Mouse (Mus musculus) kidney, embryonic 16.5 days (tissue): ENCODE measurements around the gene Gnl2. TPM values are rescaled to one million over a fixed set of nuclear protein-coding genes. Genes with fewer than 3 reads are reported as not detected.
A peak's percentile ranks its signal among the peaks of the same experiment; 100 is the strongest.

Experiments used
- ATAC-seq: fragments of 200-750 bp; cut with Nextera tagmentation; 2 replicates; pipeline ENCODE4 v1.8.0; 2017; ENCODE audit warnings: moderate TSS enrichment; ENCODE audit not compliant: low FRiP score, low TSS enrichment
- H3K27ac ChIP-seq: fragments of 300-500 bp; sonication (generic); 2 replicates; pipeline ENCODE4 v1.5.1; 2014; ENCODE audit warnings: low read length
- H3K27me3 ChIP-seq: fragments of 300-500 bp; sonication (generic); 2 replicates; pipeline ENCODE4 v1.6.1; 2014; ENCODE audit warnings: low read length, control low read depth, mixed read lengths; ENCODE audit not compliant: insufficient read depth
- H3K36me3 ChIP-seq: fragments of 300-500 bp; sonication (generic); 2 replicates; pipeline ENCODE4 v1.6.1; 2014; ENCODE audit warnings: low read length, control low read depth, mixed read lengths; ENCODE audit not compliant: insufficient read depth
- H3K4me1 ChIP-seq: fragments of 300-500 bp; sonication (generic); 2 replicates; pipeline ENCODE4 v1.6.1; 2014; ENCODE audit warnings: low read length, control low read depth, mixed read lengths; ENCODE audit not compliant: insufficient read depth
- H3K4me2 ChIP-seq: fragments of 300-500 bp; sonication (generic); replicated peaks from 2 replicates; pipeline ENCODE4 v1.6.1; 2014; ENCODE audit warnings: low read depth, low read length
- H3K4me3 ChIP-seq: fragments of 300-500 bp; sonication (generic); 2 replicates; pipeline ENCODE4 v1.5.1; 2014; ENCODE audit warnings: mild to moderate bottlenecking, low read length
- H3K9ac ChIP-seq: fragments of 300-500 bp; sonication (generic); replicated peaks from 2 replicates; pipeline ENCODE4 v1.6.1; 2014; ENCODE audit warnings: low read length
- H3K9me3 ChIP-seq: fragments of 300-500 bp; sonication (generic); 2 replicates; pipeline ENCODE4 v1.6.1; 2016; ENCODE audit warnings: low read length, control low read depth
- WGBS: fragments of 180-500 bp; shearing (Covaris S2); extraction: QIAGEN DNeasy Blood & Tissue Kit; methylation state at CpG from one replicate; pipeline ENCODE4 v1.1.7; 2014; 5-methylcytosine and 5-hydroxymethylcytosine counted together
- polyA plus RNA-seq: library from polyadenylated mRNA; unstranded; fragments of >200 nt; fragmentation: Nextera tagmentation; extraction: Ambion mirVana; gene quantifications from 2 replicates; pipeline ENCODE4 v1.2.1, GENCODE M21; 2015

Gnl2 gene
- polyA plus RNA-seq, 1 experiment from 2014 or later, result 80.7 TPM

DNA sequence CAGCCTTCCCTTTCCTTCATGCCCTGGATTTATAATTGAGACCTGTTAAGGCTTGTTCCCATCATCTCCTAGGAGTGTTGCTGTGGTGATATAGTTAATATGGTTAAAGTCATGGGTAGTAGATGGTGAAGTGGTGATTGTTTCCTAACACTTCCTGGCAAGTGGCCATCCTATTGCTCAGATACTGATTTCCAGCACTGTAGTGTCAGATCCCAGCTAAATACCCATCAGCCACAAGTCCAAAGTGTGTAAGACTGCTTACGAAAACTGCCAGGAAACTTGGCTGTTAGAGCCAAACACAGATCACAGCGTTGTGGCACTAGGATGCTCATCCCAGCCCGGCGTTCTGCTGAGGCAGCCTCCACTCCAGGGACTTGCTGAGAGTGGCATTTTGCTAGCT lies 18.0 kb downstream of the Gnl2 start:
- 94% methylated on average over 4 of the region's 4 CpGs for WGBS
- H3K9ac ChIP-seq, result no peak overlapping the region
- H3K4me2 ChIP-seq, result no peak overlapping the region
- H3K4me1 ChIP-seq, result peaks cover 9% of the 10 kb centered on the region
- no peak for ATAC-seq
- no peaks in the 10 kb centered on the region for H3K27me3 ChIP-seq
- H3K4me3 ChIP-seq, result no peak overlapping the region
- H3K27ac ChIP-seq, result no peak overlapping the region
- H3K36me3 ChIP-seq, result peaks cover 20% of the 10 kb centered on the region
- H3K9me3 ChIP-seq, result no peaks in the 10 kb centered on the region

DNA sequence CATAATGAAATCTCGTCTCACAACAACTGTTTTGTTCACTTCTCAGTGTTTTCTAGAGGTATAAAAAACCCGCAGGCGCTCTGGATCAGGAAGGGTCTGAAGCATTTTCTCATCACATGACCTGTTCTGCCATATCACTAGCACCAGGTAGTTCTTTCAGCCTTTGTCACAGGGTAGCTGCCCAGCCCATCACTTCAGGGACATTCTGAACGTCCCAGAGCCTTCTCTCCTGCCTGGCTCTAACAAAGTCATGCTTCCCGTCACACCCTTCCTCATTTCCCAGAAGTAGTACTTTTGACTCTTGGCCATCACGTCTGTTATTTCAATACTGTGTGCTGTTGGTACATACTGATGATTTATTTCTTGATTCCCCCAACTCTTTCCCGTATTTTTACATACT lies 28.1 kb downstream of the Gnl2 start:
- no peak for ATAC-seq
- Histone ChIP-seq H3K36me3 (peaks cover 84% of the 10 kb centered on the region), H3K27ac (no peak overlapping the region), H3K4me2 (no peak overlapping the region), H3K9ac (no peak overlapping the region), H3K4me1 (no peaks in the 10 kb centered on the region), H3K9me3 (no peaks in the 10 kb centered on the region), H3K4me3 (no peak overlapping the region), H3K27me3 (no peaks in the 10 kb centered on the region)
- 86% methylated on average over 7 of the region's 7 CpGs for WGBS

DNA sequence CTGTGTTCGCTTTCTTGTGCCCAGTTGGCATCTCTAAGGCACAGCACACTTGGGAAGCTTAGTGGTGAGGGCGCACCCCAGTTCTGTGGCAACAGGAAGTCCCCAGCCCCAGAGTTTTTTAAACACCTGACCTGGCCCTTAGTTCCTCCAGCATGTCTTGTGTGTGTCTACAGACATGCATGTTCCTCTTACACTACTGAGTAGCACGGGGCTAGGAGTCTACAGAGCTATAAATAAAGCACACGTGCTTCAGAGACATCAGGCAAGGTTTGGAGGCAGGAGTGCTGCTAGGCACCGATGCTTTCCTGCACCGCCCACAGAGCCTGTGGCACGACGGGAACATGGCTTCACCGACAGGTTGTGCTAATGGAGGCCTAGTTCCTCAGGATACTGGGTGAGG lies 39.0 kb downstream of the Gnl2 start:
- no peak overlapping the region for H3K9ac ChIP-seq
- peaks cover 39% of the 10 kb centered on the region for H3K36me3 ChIP-seq
- 88% methylated on average over 9 of the region's 9 CpGs for WGBS

DNA sequence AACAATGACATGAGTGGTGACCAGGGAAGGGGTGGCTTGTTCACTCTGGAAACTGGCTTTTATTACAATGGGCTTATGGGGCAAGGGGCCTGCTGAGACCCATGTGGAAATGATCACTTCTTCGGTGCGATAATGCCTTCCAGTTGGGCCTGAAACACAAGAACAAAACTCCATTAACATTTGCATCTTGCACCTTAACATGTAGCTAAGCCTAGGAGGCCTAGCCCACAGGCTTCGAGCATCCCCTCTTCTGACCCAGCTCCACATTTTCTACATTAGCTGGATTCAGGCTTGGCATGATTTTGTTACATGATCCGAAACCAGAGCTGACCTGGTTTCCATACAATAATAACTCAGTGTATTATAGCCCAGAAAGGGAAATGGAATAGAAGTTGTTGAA lies 40.1 kb downstream of the Gnl2 start:
- no peaks in the 10 kb centered on the region for H3K27me3 ChIP-seq
- peaks cover 34% of the 10 kb centered on the region for H3K36me3 ChIP-seq
- H3K4me2 ChIP-seq, result no peak overlapping the region

More for the DNA sequence above, 39.0 kb downstream of the Gnl2 start:
- ATAC-seq, result no peak
- no peaks in the 10 kb centered on the region for H3K27me3 ChIP-seq
- H3K4me1 ChIP-seq, result peaks cover 5% of the 10 kb centered on the region; the same call in 1 of the 2 replicates
- no peak overlapping the region for H3K4me3 ChIP-seq
- H3K27ac ChIP-seq, result no peak overlapping the region
- no peak overlapping the region for H3K4me2 ChIP-seq
- no peaks in the 10 kb centered on the region for H3K9me3 ChIP-seq

DNA sequence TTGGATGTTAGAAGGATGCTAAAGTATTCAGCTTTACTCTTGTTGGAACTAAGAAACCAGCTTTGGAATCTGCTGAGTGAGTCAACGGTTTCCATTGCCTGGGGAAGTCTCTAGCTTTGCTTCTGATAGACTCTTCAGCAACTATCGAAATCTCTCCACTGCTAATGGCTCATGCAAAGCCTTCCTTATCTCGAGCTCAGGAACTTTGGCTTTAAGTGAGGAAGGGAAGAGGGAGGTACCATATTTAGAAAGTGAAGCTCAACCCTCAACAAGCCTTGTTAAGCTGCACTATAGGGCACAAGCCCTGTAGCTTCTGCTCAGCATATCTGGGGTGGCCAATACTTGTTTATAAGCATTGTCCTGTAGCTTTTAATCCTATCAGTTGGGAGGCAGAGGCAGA lies 40.9 kb downstream of the Gnl2 start:
- no peaks in the 10 kb centered on the region for H3K27me3 ChIP-seq
- H3K9ac ChIP-seq, result no peak overlapping the region
- H3K27ac ChIP-seq, result no peak overlapping the region
- H3K36me3 ChIP-seq, result peaks cover 29% of the 10 kb centered on the region
- WGBS, result 67% methylated on average over 3 of the region's 3 CpGs
- ATAC-seq, result no peak
- no peak overlapping the region for H3K4me3 ChIP-seq
- no peaks in the 10 kb centered on the region for H3K9me3 ChIP-seq
- H3K4me2 ChIP-seq, result no peak overlapping the region
- peaks cover 5% of the 10 kb centered on the region; the same call in 1 of the 2 replicates for H3K4me1 ChIP-seq

More for the DNA sequence above, 40.1 kb downstream of the Gnl2 start:
- H3K4me1 ChIP-seq, result peaks cover 5% of the 10 kb centered on the region; the same call in 1 of the 2 replicates
- H3K9me3 ChIP-seq, result no peaks in the 10 kb centered on the region
- ATAC-seq, result no peak
- WGBS, result 87% methylated on average over 4 of the region's 4 CpGs
- no peak overlapping the region for H3K27ac ChIP-seq
- H3K9ac ChIP-seq, result no peak overlapping the region
- no peak overlapping the region for H3K4me3 ChIP-seq

DNA sequence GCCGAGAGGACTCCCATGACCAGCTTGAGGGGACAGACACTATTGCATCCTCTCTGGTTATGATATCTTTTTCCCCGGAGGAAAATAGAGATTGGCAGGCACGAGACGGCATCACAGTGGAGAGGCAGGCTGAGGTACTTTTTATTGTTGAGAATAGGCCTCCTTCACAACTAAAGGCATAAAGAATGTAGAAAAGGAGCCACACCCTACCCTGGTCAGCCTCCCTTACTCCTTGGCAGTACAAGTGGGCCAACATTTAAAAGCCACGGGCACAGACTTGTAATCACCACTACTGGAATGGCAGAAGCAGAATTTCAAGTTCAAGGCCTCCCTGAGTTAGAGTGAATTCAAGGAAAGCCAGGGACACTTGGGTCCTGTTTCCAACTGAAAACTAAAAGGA lies 41.6 kb downstream of the Gnl2 start:
- H3K9ac ChIP-seq, result no peak overlapping the region
- H3K4me2 ChIP-seq, result no peak overlapping the region
- H3K4me1 ChIP-seq, result peaks cover 5% of the 10 kb centered on the region; the same call in 1 of the 2 replicates
- no peak overlapping the region for H3K27ac ChIP-seq
- H3K36me3 ChIP-seq, result peaks cover 24% of the 10 kb centered on the region
- WGBS, result 49% methylated on average over 5 of the region's 5 CpGs
- no peaks in the 10 kb centered on the region for H3K27me3 ChIP-seq
- ATAC-seq, result no peak
- H3K9me3 ChIP-seq, result no peaks in the 10 kb centered on the region
- H3K4me3 ChIP-seq, result no peak overlapping the region

DNA sequence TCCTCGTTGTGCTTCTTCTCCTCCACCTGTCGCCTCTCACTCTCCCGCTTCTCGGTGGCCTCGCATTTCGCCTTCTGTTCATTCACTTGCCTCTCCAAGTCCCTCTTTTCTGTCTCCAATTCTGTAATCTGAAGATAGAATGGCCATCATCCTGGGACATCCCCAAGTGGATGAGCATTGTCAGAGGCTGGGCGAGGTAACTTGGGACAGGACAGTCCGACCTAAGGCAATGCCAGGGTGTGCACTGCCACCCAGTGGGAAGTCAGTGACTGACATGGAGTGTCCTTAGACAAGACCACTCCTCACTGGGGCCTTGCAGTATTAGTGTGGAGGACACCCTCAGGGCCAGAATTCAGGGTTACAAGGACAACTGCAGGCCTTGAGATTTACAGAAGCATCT lies 42.6 kb downstream of the Gnl2 start:
- Histone ChIP-seq H3K4me1 (peaks cover 5% of the 10 kb centered on the region; the same call in 1 of the 2 replicates), H3K36me3 (peaks cover 14% of the 10 kb centered on the region), H3K4me3 (peak overlapping the region; percentile 28; the same call in 1 of the 2 replicates), H3K9ac (peak overlapping the region; percentile 42), H3K27ac (no peak overlapping the region), H3K9me3 (no peaks in the 10 kb centered on the region), H3K4me2 (peak overlapping the region; percentile 52), H3K27me3 (no peaks in the 10 kb centered on the region)
- ATAC-seq, result peak; percentile 91
- WGBS, result 2% methylated on average over 8 of the region's 8 CpGs

DNA sequence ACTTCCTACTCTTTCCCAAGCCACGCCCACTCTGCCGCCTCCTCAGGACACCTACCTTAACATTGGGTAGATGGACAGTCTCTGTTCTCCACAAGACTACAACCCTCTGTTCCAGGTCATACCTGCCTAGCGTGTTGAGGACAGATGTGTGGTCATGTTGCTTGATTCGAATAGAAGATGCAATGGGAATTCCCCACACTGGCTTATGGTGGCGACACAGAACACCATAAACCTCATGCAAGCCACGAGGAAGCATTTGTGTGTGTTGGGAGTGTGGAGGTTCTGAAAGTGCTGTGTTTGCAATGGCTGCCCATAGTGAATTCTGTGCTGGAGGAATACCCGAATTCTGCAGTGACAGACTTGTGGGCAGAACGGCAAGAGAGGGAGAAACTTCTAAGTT lies 47.4 kb downstream of the Gnl2 start:
- H3K9me3 ChIP-seq, result no peaks in the 10 kb centered on the region
- no peak overlapping the region for H3K9ac ChIP-seq
- WGBS, result 73% methylated on average over 8 of the region's 8 CpGs
- H3K27me3 ChIP-seq, result no peaks in the 10 kb centered on the region
- no peak for ATAC-seq
- peaks cover 24% of the 10 kb centered on the region for H3K4me1 ChIP-seq
- H3K4me2 ChIP-seq, result no peak overlapping the region
- H3K36me3 ChIP-seq, result peaks cover 6% of the 10 kb centered on the region
- H3K27ac ChIP-seq, result no peak overlapping the region
- no peak overlapping the region for H3K4me3 ChIP-seq

DNA sequence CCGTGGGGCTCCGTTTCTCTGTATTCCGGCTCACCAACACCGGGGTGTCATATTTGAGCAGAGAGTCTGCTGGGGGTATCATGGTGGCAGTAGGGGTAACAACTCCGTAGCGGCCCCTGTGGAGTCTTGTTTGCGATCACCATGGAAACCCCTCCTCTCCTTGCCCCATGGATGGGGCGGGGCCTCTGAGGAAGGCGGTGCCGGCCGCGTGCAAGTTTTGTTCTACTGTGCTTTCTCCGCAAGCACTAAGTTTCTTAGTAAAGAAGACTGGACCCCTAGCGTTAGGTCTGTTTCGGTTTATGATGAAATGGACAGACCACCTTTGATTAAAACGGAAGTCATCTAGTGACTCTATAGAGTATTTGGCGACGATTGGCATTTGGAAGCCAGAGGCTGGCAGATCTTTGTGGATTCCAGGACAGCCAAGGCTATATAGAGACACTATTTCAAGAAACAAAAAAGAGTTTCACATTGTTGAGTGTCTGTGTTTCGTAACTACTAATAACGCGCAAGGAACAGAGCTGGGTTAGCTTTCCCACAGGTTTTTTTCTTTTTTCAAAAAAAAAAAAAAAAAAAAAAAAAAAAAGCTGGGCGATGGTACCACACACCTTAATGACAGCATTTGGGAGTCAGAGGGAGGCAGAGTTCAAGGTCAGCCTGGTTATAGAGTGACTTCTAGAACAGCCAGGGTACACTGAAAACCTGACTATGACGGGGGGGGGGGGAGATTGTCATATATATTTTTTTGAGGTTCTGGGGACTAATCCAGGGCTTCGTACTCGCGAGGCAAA lies 49.3 kb downstream of the Gnl2 start, which contains the start of gene Dnali1:
TSS of gene Dnali1 (minus strand) at position 187 of the 791 bp plus-strand sequence.
- ATAC-seq, result peak; percentile 46
- H3K27ac ChIP-seq, result peak within 1 kb of the TSS; percentile 51
- WGBS, result 2% methylated on average over 26 of the region's 26 CpGs

More for the DNA sequence above, 49.3 kb downstream of the Gnl2 start, which contains the start of gene Dnali1:
- peak within 1 kb of the TSS; percentile 93 for H3K9ac ChIP-seq
- peak within 1 kb of the TSS; percentile 78 for H3K4me3 ChIP-seq
- peaks cover 22% of the 10 kb centered on the region for H3K4me1 ChIP-seq
- peak within 1 kb of the TSS; percentile 90 for H3K4me2 ChIP-seq
- no peaks in the 10 kb centered on the region for H3K27me3 ChIP-seq
- H3K36me3 ChIP-seq, result peaks cover 13% of the 10 kb centered on the region
- H3K9me3 ChIP-seq, result no peaks in the 10 kb centered on the region
